In the genomic region with DNA sequence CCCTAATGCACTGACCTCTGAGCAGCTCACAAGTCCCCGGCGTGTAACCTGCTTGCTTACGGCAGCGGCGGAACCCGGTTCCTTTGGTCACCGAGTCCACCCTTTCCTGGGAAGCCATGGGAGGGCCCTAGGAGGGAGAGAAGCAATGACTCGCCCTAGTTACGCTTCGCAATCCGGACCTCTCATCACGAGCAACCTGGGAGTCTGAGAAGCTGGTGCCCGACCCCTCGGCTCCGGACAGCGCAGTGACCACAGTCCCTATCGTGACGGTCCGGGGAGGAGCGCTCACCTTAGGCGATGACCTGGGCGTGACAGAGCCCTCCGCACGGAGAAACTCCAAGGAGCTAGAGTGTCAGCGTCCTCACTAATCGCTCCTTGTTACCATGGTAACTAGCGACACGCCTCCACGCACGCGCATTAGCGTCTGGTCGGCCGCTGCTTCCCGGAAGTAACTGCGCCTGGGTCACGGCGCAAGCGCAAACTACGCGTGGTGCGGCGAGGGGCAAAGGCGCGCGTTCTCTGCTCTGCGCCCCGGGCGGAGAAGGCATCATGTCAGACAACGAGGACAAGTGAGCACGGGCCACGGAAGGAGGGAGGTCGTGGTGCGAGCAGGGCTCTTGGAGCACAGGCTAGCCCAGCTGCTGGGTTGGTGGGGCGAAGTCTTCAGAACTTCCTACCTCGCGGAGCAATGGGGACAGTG, we compare ENCODE assay signal across 8 mouse cellular contexts. TPM values are rescaled to one million over a fixed set of nuclear protein-coding genes. Genes with fewer than 3 reads are reported as not detected.
DNase-seq lines count a peak whose midpoint lies in the region; ATAC-seq and TF ChIP-seq lines count a peak whose summit lies in the region.

Polr2f (plus strand) TSS at position 144 of the 700 bp plus-strand sequence.
1700088E04Rik (minus strand) TSS at position 388 of the 700 bp plus-strand sequence.

- TF ChIP-seq CTCF in Patski (IDR thresholded peaks at IDR 0.05): no peak

- in situ Hi-C loops in Patski (cut with MboI; ENCODE audit: low pct_unique_long_range_greater_than_20kb): no loop called here

- peak within 1 kb of the TSS; percentile 95 for H3K4me2 ChIP-seq in hindbrain, embryonic 13.5 days

- no peaks in the 10 kb centered on the region for H3K27me3 ChIP-seq in Patski
- 0 out of 2 replicates have a peak, but pooled peaks cover 2% of the 10 kb centered on the region for H3K27me3 ChIP-seq in hindbrain, embryonic 13.5 days

- peak within 1 kb of the TSS; percentile 52 for H3K27ac ChIP-seq in hindbrain, embryonic 13.5 days

- ATAC-seq in Patski: peak; percentile 66
- ATAC-seq in hindbrain, embryonic 13.5 days (ENCODE audit: low FRiP score): peak; percentile 88

- H3K36me3 ChIP-seq in hindbrain, embryonic 13.5 days: peaks cover 20% of the 10 kb centered on the region

- H3K9me3 ChIP-seq in hindbrain, embryonic 13.5 days: no peaks in the 10 kb centered on the region

- POLR2A ChIA-PET in Patski (lab: Charles Lee): interaction anchor here (0.6 to 1.5 kb wide), 6 partner anchors 8 to 1387 kb away, joined by 3 to 7 read pairs (median 3); no protein-coding TSS in a partner anchor

- peak within 1 kb of the TSS; percentile 83 for H3K9ac ChIP-seq in hindbrain, embryonic 13.5 days

- under 1% methylated on average over 57 of the region's 57 CpGs for WGBS in hindbrain, embryonic 13.5 days

- DNase-seq in Patski (ENCODE audit: low read depth, low spot score): peak; percentile 83
- DNase-seq in cerebellum, postnatal 14 days: peak; percentile 97
- DNase-seq in frontal cortex, postnatal 14 days (ENCODE audit: low spot score in 2 of 2): peak; percentile 92 to 93
- peak; percentile 93 to 94 for DNase-seq in layer of hippocampus, postnatal 25 days (ENCODE audit: extremely low spot score in 1 of 2, low spot score in 1 of 2)
- peak; percentile 96 for DNase-seq in lung, postnatal 25 days (ENCODE audit: low spot score)
- peak; percentile 99 for DNase-seq in retina, embryonic 14.5 days (ENCODE audit: low spot score)
- DNase-seq in thymus, postnatal 4 days: peak; percentile 97

- peak within 1 kb of the TSS; percentile 66 for H3K4me3 ChIP-seq in hindbrain, embryonic 13.5 days

- CTCF ChIA-PET in Patski (lab: Charles Lee): interaction anchor here (1.1 to 3.2 kb wide), 4 partner anchors 8 to 14 kb away, joined by 3 to 17 read pairs (median 8); no protein-coding TSS in a partner anchor

- H3K4me1 ChIP-seq in hindbrain, embryonic 13.5 days (replicated peaks): peaks cover 23% of the 10 kb centered on the region

RNA-seq across cellular contexts. Expression of gene Polr2f, which starts in this region (rescaled TPM):
- 178 TPM for polyA plus RNA-seq in Patski (2021)
- 263 and 295 TPM in 2 replicates for polyA plus RNA-seq in hindbrain, embryonic 13.5 days (2015; fragmentation: Nextera tagmentation; extraction: Ambion mirVana)
- 100 to 1,000 TPM; 104 to 112 TPM for total RNA-seq in layer of hippocampus, postnatal 25 days (2021)

RNA-seq across cellular contexts. Expression of gene 1700088E04Rik, which starts in this region (rescaled TPM):
- polyA plus RNA-seq in Patski (2021): 34.2 TPM
- 15.3 and 22.1 TPM in 2 replicates for polyA plus RNA-seq in hindbrain, embryonic 13.5 days (2015; fragmentation: Nextera tagmentation; extraction: Ambion mirVana)
- total RNA-seq in layer of hippocampus, postnatal 25 days (2021): 1 to 10 TPM; 9.1 to 9.6 TPM

Comparison
In these comparisons a context has a peak if more than half of its experiments do, and no peak if none do; other contexts are left out.
1. Peak in every context shown above with its lines: DNase-seq, ATAC-seq, H3K4me3 ChIP-seq and H3K27ac ChIP-seq.